Mouse (Mus musculus) c-Kit-negative CD71-positive TER-119-positive erythroid progenitor cells, embryonic 14.5 days (primary cell): ENCODE measurements around the gene Mindy3.

Experiments
- DNase-seq: peaks from one replicate; pipeline ENCODE4 v3.0.0-alpha.2; 2013; ENCODE audit warnings: low read depth, low spot score

The Mindy3 gene

GRCm38 (mm10) chr2:12301431-12302170, 117.7 kb downstream of the Mindy3 start, which contains the start of gene Itga8:
TSS of gene Itga8 (minus strand) at chr2:12301922.
- no peak for DNase-seq

GRCm38 (mm10) chr2:12300449-12301228, 118.6 kb downstream of the Mindy3 start:
- DNase-seq = no peak

GRCm38 (mm10) chr2:12297287-12297686, 122.0 kb downstream of the Mindy3 start:
- DNase-seq = no peak
